Mouse (Mus musculus): ENCODE measurements around the gene Gpr88. TPM values are rescaled to one million over a fixed set of nuclear protein-coding genes. Genes with fewer than 3 reads are reported as not detected.

Gpr88 gene
- total and polyA plus RNA-seq, 3 experiments = 0.16 TPM; not detected in 2

DNA sequence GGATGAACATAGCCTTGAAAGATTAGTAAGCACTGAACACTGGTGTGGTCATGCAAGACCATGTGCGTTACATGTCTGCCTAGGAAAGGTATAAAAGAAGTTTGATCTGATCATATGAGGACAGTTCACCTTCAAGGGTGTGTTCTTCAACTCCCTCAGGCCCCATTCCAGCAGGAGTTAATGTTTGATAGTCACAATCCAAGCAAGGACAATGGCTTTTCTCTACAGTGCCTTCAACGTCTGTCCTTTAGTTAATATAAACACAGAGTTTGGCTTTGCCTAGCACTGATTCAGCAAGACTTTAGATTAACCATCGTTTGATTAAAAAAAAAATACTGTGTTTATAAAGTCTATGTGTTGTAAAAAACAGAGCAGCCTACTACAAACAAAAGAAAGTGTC is 49.4 kb downstream of the Gpr88 start:
- Histone ChIP-seq H3K27me3 (ENCODE audit: insufficient read depth, low read length) (peaks cover 2% of the 10 kb centered on the region; the same call in 1 of the 2 replicates), H3K4me1 (ENCODE audit: insufficient read depth, low read depth, low read length) (no peaks in the 10 kb centered on the region), H3K4me3 (ENCODE audit: low read depth, low read length) (no peak overlapping the region), H3K36me3 (replicated peaks) (no peaks in the 10 kb centered on the region), H3K9me3 (replicated peaks) (no peaks in the 10 kb centered on the region)
- no peak for TF ChIP-seq GATA1 (IDR thresholded peaks at IDR 0.05; ENCODE audit: borderline replicate concordance, low read length)
- ATAC-seq (ENCODE audit: extremely low read depth, insufficient number of reproducible peaks, low FRiP score, poor library complexity, severe bottlenecking) = no peak
- DNase-seq (ENCODE audit: low spot score) = no peak

- ATAC-seq (ENCODE audit: extremely low read depth, insufficient number of reproducible peaks, low FRiP score, poor library complexity, severe bottlenecking) (no peak), DNase-seq (ENCODE audit: low spot score) (no peak)
- Histone ChIP-seq H3K4me3 (ENCODE audit: low read depth, low read length) (no peak overlapping the region), H3K27me3 (ENCODE audit: insufficient read depth, low read length) (no peaks in the 10 kb centered on the region; the same call in 1 of the 2 replicates), H3K9me3 (replicated peaks) (no peaks in the 10 kb centered on the region), H3K36me3 (replicated peaks) (no peaks in the 10 kb centered on the region), H3K4me1 (ENCODE audit: insufficient read depth, low read depth, low read length) (no peaks in the 10 kb centered on the region)
- TF ChIP-seq GATA1 (IDR thresholded peaks at IDR 0.05; ENCODE audit: borderline replicate concordance, low read length) (no peak), GATA2 (IDR thresholded peaks at IDR 0.05; ENCODE audit: borderline replicate concordance, low read depth, low read length) (no peak), CTCF (IDR thresholded peaks at IDR 0.05; ENCODE audit: low read depth, low read length) (no peak), POLR2AphosphoS5 (IDR thresholded peaks at IDR 0.05; ENCODE audit: insufficient replicate concordance, low read depth, low read length) (no peak), TAL1 (conservative IDR thresholded peaks at IDR 0.05; ENCODE audit: low read depth, low read length) (no peak)
Measured at GRCm38 (mm10) chr3:116200060-116200459, 53.2 kb downstream of the Gpr88 start.

Other genes with a start within 250 kb of the Gpr88 start
- gene Slc30a7, start 246.1 kb downstream of the Gpr88 start, total RNA-seq (2014; fragmentation: Nextera tagmentation) = 25.8 and 28.2 TPM in 2 replicates
- gene Slc30a7, start 246.1 kb downstream of the Gpr88 start, total RNA-seq (2017) = 29.9 and 38.4 TPM in 2 replicates
- gene Slc30a7, start 246.1 kb downstream of the Gpr88 start, polyA plus RNA-seq (2012) = 1.9 and 3.0 TPM in 2 replicates
- 6.9 and 8.0 TPM in 2 replicates for gene Extl2, start 246.0 kb downstream of the Gpr88 start, total RNA-seq (2014; fragmentation: Nextera tagmentation)
- 8.6 and 9.1 TPM in 2 replicates for gene Extl2, start 246.0 kb downstream of the Gpr88 start, total RNA-seq (2017)
- 3.2 and 7.4 TPM in 2 replicates for gene Extl2, start 246.0 kb downstream of the Gpr88 start, polyA plus RNA-seq (2012)
- gene Vcam1, start 123.8 kb downstream of the Gpr88 start, total RNA-seq (2014; fragmentation: Nextera tagmentation) = 5.0 TPM in 1 of 2 replicates, not detected in the other
- 0.06 and 0.33 TPM in 2 replicates for gene Vcam1, start 123.8 kb downstream of the Gpr88 start, total RNA-seq (2017)
- not detected in 2 replicates for gene Vcam1, start 123.8 kb downstream of the Gpr88 start, polyA plus RNA-seq (2012)
- gene Cdc14a, start 170.5 kb upstream of the Gpr88 start, total RNA-seq (2014; fragmentation: Nextera tagmentation) = 24.0 and 29.9 TPM in 2 replicates
- gene Cdc14a, start 170.5 kb upstream of the Gpr88 start, total RNA-seq (2017) = 16.9 and 18.9 TPM in 2 replicates
- 9.3 and 9.6 TPM in 2 replicates for gene Cdc14a, start 170.5 kb upstream of the Gpr88 start, polyA plus RNA-seq (2012)

All from G1E (cell line).